ENCODE assay signal across 17 mouse cellular contexts in genomic region chr16:72897125-72897524, GRCm38 (mm10).
DNase-seq lines count a peak whose midpoint lies in the region; ATAC-seq and TF ChIP-seq lines count a peak whose summit lies in the region.
"Had no signal": no experiment of that assay in that cellular context is flagged by ENCODE, and none has a peak within 500 bp of the region (broad histone marks: within the 10 kb centered on the region; RNA-seq: fewer than 3 reads in every experiment).

No protein-coding gene starts in this region.

- no peaks in the 10 kb centered on the region for H3K27me3 ChIP-seq in limb, embryonic 12.5 days
- no peaks in the 10 kb centered on the region for H3K27me3 ChIP-seq in limb, embryonic 10.5 days (ENCODE audit: low read depth, poor library complexity, severe bottlenecking)
- no peaks in the 10 kb centered on the region for H3K27me3 ChIP-seq in heart, postnatal 0 days (ENCODE audit: control insufficient read depth, insufficient read depth, low read length)
- no peaks in the 10 kb centered on the region for H3K27me3 ChIP-seq in liver, embryonic 12.5 days (replicated peaks)
- H3K27me3 ChIP-seq: forebrain, embryonic 15.5 days; hindbrain, embryonic 15.5 days; liver, embryonic 15.5 days had no signal

- no peak overlapping the region for H3K27ac ChIP-seq in limb, embryonic 12.5 days
- H3K27ac ChIP-seq in limb, embryonic 10.5 days = no peak overlapping the region
- no peak overlapping the region for H3K27ac ChIP-seq in heart, postnatal 0 days (ENCODE audit: low read depth)
- no peak overlapping the region for H3K27ac ChIP-seq in liver, embryonic 12.5 days
- H3K27ac ChIP-seq: forebrain, embryonic 15.5 days; hindbrain, embryonic 15.5 days; liver, embryonic 15.5 days had no signal

- no peak for TF ChIP-seq CTCF in heart, postnatal 0 days (IDR thresholded peaks at IDR 0.05; ENCODE audit: low read depth)

- H3K36me3 ChIP-seq in limb, embryonic 12.5 days = peaks cover 2% of the 10 kb centered on the region; the same call in 1 of the 2 replicates
- no peaks in the 10 kb centered on the region for H3K36me3 ChIP-seq in limb, embryonic 10.5 days
- no peaks in the 10 kb centered on the region for H3K36me3 ChIP-seq in heart, postnatal 0 days (replicated peaks; ENCODE audit: control insufficient read depth, insufficient read depth, low read length)
- H3K36me3 ChIP-seq in liver, embryonic 12.5 days = no peaks in the 10 kb centered on the region
- H3K36me3 ChIP-seq: forebrain, embryonic 15.5 days; hindbrain, embryonic 15.5 days; liver, embryonic 15.5 days had no signal

- H3K9ac ChIP-seq in limb, embryonic 12.5 days (replicated peaks) = no peak overlapping the region
- no peak overlapping the region for H3K9ac ChIP-seq in heart, postnatal 0 days (replicated peaks; ENCODE audit: low read depth, low read length)
- no peak overlapping the region for H3K9ac ChIP-seq in liver, embryonic 12.5 days
- H3K9ac ChIP-seq: forebrain, embryonic 15.5 days; hindbrain, embryonic 15.5 days; liver, embryonic 15.5 days had no signal

- peak; percentile 88 for DNase-seq in heart, adult 11 months
- no peak for DNase-seq in heart, postnatal 25 days (ENCODE audit: low spot score)
- no peak for DNase-seq in limb, embryonic 10.5 days (ENCODE audit: low spot score)
- DNase-seq in heart, postnatal 0 days (ENCODE audit: low spot score) = no peak
- DNase-seq in urinary bladder, adult 18-20 months (ENCODE audit: low spot score in 2 of 2) = no peak
- DNase-seq: B cell, adult 2 months; cerebellum, adult 11-12 months; kidney, adult 11 months; kidney, postnatal 25 days; lung, postnatal 36 days; midbrain, embryonic 14.5 days; thymus, postnatal 4 days had no signal

- TF ChIP-seq EP300 in heart, postnatal 0 days (IDR thresholded peaks at IDR 0.05; ENCODE audit: low read depth) = no peak

- peaks cover 16% of the 10 kb centered on the region for H3K4me1 ChIP-seq in limb, embryonic 12.5 days (replicated peaks)
- H3K4me1 ChIP-seq in limb, embryonic 10.5 days = no peaks in the 10 kb centered on the region
- no peaks in the 10 kb centered on the region for H3K4me1 ChIP-seq in heart, postnatal 0 days (ENCODE audit: control insufficient read depth, insufficient read depth)
- no peaks in the 10 kb centered on the region for H3K4me1 ChIP-seq in liver, embryonic 12.5 days
- H3K4me1 ChIP-seq: hindbrain, embryonic 15.5 days; liver, embryonic 15.5 days had no signal

- intact Hi-C loops in heart, postnatal 25 days (cut with DNase I) = no loop called here

- H3K4me2 ChIP-seq in limb, embryonic 12.5 days = 0 out of 2 replicates have a peak overlapping the region, but pooled peaks have one; percentile 7
- peak overlapping the region; percentile 20; the same call in 1 of the 2 replicates for H3K4me2 ChIP-seq in heart, postnatal 0 days (ENCODE audit: low read depth, low read length)
- no peak overlapping the region for H3K4me2 ChIP-seq in liver, embryonic 12.5 days
- H3K4me2 ChIP-seq: forebrain, embryonic 15.5 days; hindbrain, embryonic 15.5 days; liver, embryonic 15.5 days had no signal

- no peaks in the 10 kb centered on the region for H3K9me3 ChIP-seq in limb, embryonic 12.5 days
- no peaks in the 10 kb centered on the region for H3K9me3 ChIP-seq in limb, embryonic 10.5 days (replicated peaks)
- no peaks in the 10 kb centered on the region for H3K9me3 ChIP-seq in heart, postnatal 0 days (replicated peaks; ENCODE audit: control insufficient read depth, low read length)
- H3K9me3 ChIP-seq in liver, embryonic 12.5 days (replicated peaks) = no peaks in the 10 kb centered on the region
- H3K9me3 ChIP-seq: forebrain, embryonic 15.5 days; hindbrain, embryonic 15.5 days; liver, embryonic 15.5 days had no signal

- H3K4me3 ChIP-seq in limb, embryonic 12.5 days (replicated peaks) = no peak overlapping the region
- no peak overlapping the region for H3K4me3 ChIP-seq in limb, embryonic 10.5 days
- H3K4me3 ChIP-seq in heart, postnatal 0 days (ENCODE audit: low read depth, low read length) = no peak overlapping the region
- H3K4me3 ChIP-seq in liver, embryonic 12.5 days = no peak overlapping the region
- H3K4me3 ChIP-seq: forebrain, embryonic 15.5 days; hindbrain, embryonic 15.5 days; liver, embryonic 15.5 days had no signal

- 73% methylated on average over 11 of the region's 11 CpGs for WGBS in limb, embryonic 12.5 days
- 91% methylated on average over 11 of the region's 11 CpGs for WGBS in limb, embryonic 10.5 days
- WGBS in heart, postnatal 0 days = 75% methylated on average over 11 of the region's 11 CpGs
- 81% methylated on average over 11 of the region's 11 CpGs for WGBS in liver, embryonic 12.5 days (ENCODE audit: insufficient replicate concordance)

- ATAC-seq in limb, embryonic 12.5 days (ENCODE audit: insufficient number of reproducible peaks, insufficient read depth, low FRiP score, low TSS enrichment, low read depth) = no peak; the same call in 1 of the 2 replicates
- ATAC-seq in heart, postnatal 0 days (ENCODE audit: insufficient read depth, low read depth) = no peak
- no peak for ATAC-seq in liver, embryonic 12.5 days
- ATAC-seq: forebrain, embryonic 15.5 days had no signal
